Mouse (Mus musculus): ENCODE measurements around the gene Tcf7l1. TPM values are rescaled to one million over a fixed set of nuclear protein-coding genes. Genes with fewer than 3 reads are reported as not detected.

Tcf7l1 gene
- polyA plus RNA-seq, 1 experiment, result 29.1 TPM

- TF ChIP-seq CTCF (IDR thresholded peaks at IDR 0.05; ENCODE audit: control insufficient read depth, insufficient read depth, low read length), result no peak; the same call in 1 of the 2 replicates
- TF ChIP-seq POLR2A (IDR thresholded peaks at IDR 0.05; ENCODE audit: borderline replicate concordance, control insufficient read depth, low read depth, low read length), result no peak
- no peak overlapping the region for H3K4me3 ChIP-seq (replicated peaks; ENCODE audit: control insufficient read depth, low read depth, low read length)
- no peaks in the 10 kb centered on the region for H3K4me1 ChIP-seq (ENCODE audit: control insufficient read depth, insufficient read depth, low read length)
- 86% methylated on average over 15 of the region's 15 CpGs for WGBS
- no peak overlapping the region for H3K27ac ChIP-seq (ENCODE audit: control insufficient read depth, insufficient read depth, low read depth, low read length, poor library complexity)
Observed at GRCm38 (mm10) chr6:72778779-72779776, 10.0 kb downstream of the Tcf7l1 start.

- H3K4me3 ChIP-seq (replicated peaks; ENCODE audit: control insufficient read depth, low read depth, low read length), result no peak overlapping the region
- H3K27ac ChIP-seq (ENCODE audit: control insufficient read depth, insufficient read depth, low read depth, low read length, poor library complexity), result no peak overlapping the region
- H3K4me1 ChIP-seq (ENCODE audit: control insufficient read depth, insufficient read depth, low read length), result no peaks in the 10 kb centered on the region
- TF ChIP-seq POLR2A (IDR thresholded peaks at IDR 0.05; ENCODE audit: borderline replicate concordance, control insufficient read depth, low read depth, low read length) (no peak), CTCF (IDR thresholded peaks at IDR 0.05; ENCODE audit: control insufficient read depth, insufficient read depth, low read length) (no peak)
- 72% methylated on average over 4 of the region's 4 CpGs for WGBS
Observed at GRCm38 (mm10) chr6:72777212-72777611, 11.8 kb downstream of the Tcf7l1 start.

GRCm38 (mm10) chr6:72774275-72774674, 14.8 kb downstream of the Tcf7l1 start:
- no peaks in the 10 kb centered on the region for H3K4me1 ChIP-seq (ENCODE audit: control insufficient read depth, insufficient read depth, low read length)
- no peak overlapping the region for H3K27ac ChIP-seq (ENCODE audit: control insufficient read depth, insufficient read depth, low read depth, low read length, poor library complexity)
- 74% methylated on average over 3 of the region's 3 CpGs for WGBS
- no peak for TF ChIP-seq POLR2A (IDR thresholded peaks at IDR 0.05; ENCODE audit: borderline replicate concordance, control insufficient read depth, low read depth, low read length)
- TF ChIP-seq CTCF (IDR thresholded peaks at IDR 0.05; ENCODE audit: control insufficient read depth, insufficient read depth, low read length), result no peak
- H3K4me3 ChIP-seq (replicated peaks; ENCODE audit: control insufficient read depth, low read depth, low read length), result no peak overlapping the region

- TF ChIP-seq CTCF (IDR thresholded peaks at IDR 0.05; ENCODE audit: control insufficient read depth, insufficient read depth, low read length), result no peak
- no peak for TF ChIP-seq POLR2A (IDR thresholded peaks at IDR 0.05; ENCODE audit: borderline replicate concordance, control insufficient read depth, low read depth, low read length)
- Histone ChIP-seq H3K4me1 (ENCODE audit: control insufficient read depth, insufficient read depth, low read length) (no peaks in the 10 kb centered on the region), H3K27ac (ENCODE audit: control insufficient read depth, insufficient read depth, low read depth, low read length, poor library complexity) (no peak overlapping the region), H3K4me3 (replicated peaks; ENCODE audit: control insufficient read depth, low read depth, low read length) (no peak overlapping the region)
- 84% methylated on average over 14 of the region's 14 CpGs for WGBS
Observed at GRCm38 (mm10) chr6:72769915-72770776, 18.9 kb downstream of the Tcf7l1 start.

GRCm38 (mm10) chr6:72769343-72769742, 19.7 kb downstream of the Tcf7l1 start:
- H3K27ac ChIP-seq (ENCODE audit: control insufficient read depth, insufficient read depth, low read depth, low read length, poor library complexity), result no peak overlapping the region
- no peak overlapping the region for H3K4me3 ChIP-seq (replicated peaks; ENCODE audit: control insufficient read depth, low read depth, low read length)
- 89% methylated on average over 13 of the region's 13 CpGs for WGBS
- TF ChIP-seq CTCF (IDR thresholded peaks at IDR 0.05; ENCODE audit: control insufficient read depth, insufficient read depth, low read length) (no peak), POLR2A (IDR thresholded peaks at IDR 0.05; ENCODE audit: borderline replicate concordance, control insufficient read depth, low read depth, low read length) (no peak)
- H3K4me1 ChIP-seq (ENCODE audit: control insufficient read depth, insufficient read depth, low read length), result no peaks in the 10 kb centered on the region

GRCm38 (mm10) chr6:72768804-72769203, 20.2 kb downstream of the Tcf7l1 start:
- 70% methylated on average over 9 of the region's 9 CpGs for WGBS

GRCm38 (mm10) chr6:72768097-72768496, 21.0 kb downstream of the Tcf7l1 start:
- Histone ChIP-seq H3K4me3 (replicated peaks; ENCODE audit: control insufficient read depth, low read depth, low read length) (no peak overlapping the region), H3K27ac (ENCODE audit: control insufficient read depth, insufficient read depth, low read depth, low read length, poor library complexity) (no peak overlapping the region), H3K4me1 (ENCODE audit: control insufficient read depth, insufficient read depth, low read length) (no peaks in the 10 kb centered on the region)
- WGBS, result 87% methylated on average over 9 of the region's 9 CpGs
- TF ChIP-seq POLR2A (IDR thresholded peaks at IDR 0.05; ENCODE audit: borderline replicate concordance, control insufficient read depth, low read depth, low read length) (no peak), CTCF (IDR thresholded peaks at IDR 0.05; ENCODE audit: control insufficient read depth, insufficient read depth, low read length) (no peak)

More at GRCm38 (mm10) chr6:72768804-72769203, 20.2 kb downstream of the Tcf7l1 start:
- no peaks in the 10 kb centered on the region for H3K4me1 ChIP-seq (ENCODE audit: control insufficient read depth, insufficient read depth, low read length)
- no peak overlapping the region for H3K4me3 ChIP-seq (replicated peaks; ENCODE audit: control insufficient read depth, low read depth, low read length)
- TF ChIP-seq POLR2A (IDR thresholded peaks at IDR 0.05; ENCODE audit: borderline replicate concordance, control insufficient read depth, low read depth, low read length) (no peak), CTCF (IDR thresholded peaks at IDR 0.05; ENCODE audit: control insufficient read depth, insufficient read depth, low read length) (no peak)
- H3K27ac ChIP-seq (ENCODE audit: control insufficient read depth, insufficient read depth, low read depth, low read length, poor library complexity), result no peak overlapping the region

GRCm38 (mm10) chr6:72763616-72764015, 25.4 kb downstream of the Tcf7l1 start:
- Histone ChIP-seq H3K27ac (ENCODE audit: control insufficient read depth, insufficient read depth, low read depth, low read length, poor library complexity) (no peak overlapping the region), H3K4me3 (replicated peaks; ENCODE audit: control insufficient read depth, low read depth, low read length) (no peak overlapping the region), H3K4me1 (ENCODE audit: control insufficient read depth, insufficient read depth, low read length) (no peaks in the 10 kb centered on the region)
- WGBS, result 77% methylated on average over 11 of the region's 11 CpGs
- TF ChIP-seq POLR2A (IDR thresholded peaks at IDR 0.05; ENCODE audit: borderline replicate concordance, control insufficient read depth, low read depth, low read length) (no peak), CTCF (IDR thresholded peaks at IDR 0.05; ENCODE audit: control insufficient read depth, insufficient read depth, low read length) (no peak)

Measured in bone marrow, adult 2 months (tissue).